Mouse (Mus musculus) CD8-positive naive resting alpha-beta T cell, adult 2 months (primary cell): ENCODE results near the gene Kxd1.

ENCODE experiments used
- DNase-seq, 2 experiments: peaks; one replicate each; pipeline ENCODE4 v3.0.0; 2022; ENCODE audit warnings: low read depth in 2 of 2, low spot score in 2 of 2

Gene Kxd1

GRCm38 (mm10) chr8:70549412-70550184, 21.8 kb upstream of the Kxd1 start:
- peak; percentile 54 to 66 for DNase-seq

GRCm38 (mm10) chr8:70547762-70548161, 20.0 kb upstream of the Kxd1 start:
- no peak for DNase-seq

- DNase-seq: no peak
These were observed 18.7 kb upstream of the Kxd1 start for GRCm38 (mm10) chr8:70546412-70546811.

GRCm38 (mm10) chr8:70544200-70544687, 16.5 kb upstream of the Kxd1 start:
- DNase-seq: peak in 1 of 2 experiments; percentile 30

GRCm38 (mm10) chr8:70541081-70541480, 13.3 kb upstream of the Kxd1 start:
- DNase-seq: no peak

GRCm38 (mm10) chr8:70540507-70541071, 12.8 kb upstream of the Kxd1 start:
- DNase-seq: no peak

GRCm38 (mm10) chr8:70540013-70540506, 12.3 kb upstream of the Kxd1 start:
- no peak for DNase-seq

- DNase-seq: peak; percentile 97 to 98
These were observed 11.5 kb upstream of the Kxd1 start, which contains the start of gene Ell for GRCm38 (mm10) chr8:70539077-70539813. Gene Ell, plus strand, starts transcription at chr8:70539457.

- DNase-seq: peak; percentile 96 to 98
These were observed 10.9 kb upstream of the Kxd1 start for GRCm38 (mm10) chr8:70538633-70539076.

- no peak for DNase-seq
These were observed 10.3 kb upstream of the Kxd1 start for GRCm38 (mm10) chr8:70538024-70538579.

GRCm38 (mm10) chr8:70535701-70536100, 7.9 kb upstream of the Kxd1 start:
- no peak for DNase-seq

GRCm38 (mm10) chr8:70535221-70535620, 7.5 kb upstream of the Kxd1 start:
- no peak for DNase-seq

GRCm38 (mm10) chr8:70534281-70534680, 6.5 kb upstream of the Kxd1 start:
- no peak for DNase-seq

- DNase-seq: no peak
These were observed 2.6 kb upstream of the Kxd1 start for GRCm38 (mm10) chr8:70530314-70530713.

- DNase-seq: no peak
These were observed 2.0 kb upstream of the Kxd1 start for GRCm38 (mm10) chr8:70529741-70530161.

- DNase-seq: no peak
These were observed 1.5 kb upstream of the Kxd1 start for GRCm38 (mm10) chr8:70529299-70529698.

GRCm38 (mm10) chr8:70528182-70528797, 534 bp upstream of the Kxd1 start:
- no peak for DNase-seq

GRCm38 (mm10) chr8:70527111-70527511, 645 bp downstream of the Kxd1 start:
- no peak for DNase-seq

GRCm38 (mm10) chr8:70522592-70523403, 5.0 kb downstream of the Kxd1 start:
- peak; percentile 96 to 97 for DNase-seq

GRCm38 (mm10) chr8:70519606-70520005, 8.2 kb downstream of the Kxd1 start:
- no peak for DNase-seq
